Mouse (Mus musculus) cortical plate, adult 2 months (tissue): ENCODE data around the gene Slc30a1. TPM values are rescaled to one million over a fixed set of nuclear protein-coding genes. Genes with fewer than 3 reads are reported as not detected.

ENCODE experiments used
- H3K27ac ChIP-seq: fragments of 200-500 bp; 2 replicates; pipeline ENCODE4 v1.5.1; 2012; ENCODE audit warnings: low read length, control low read depth, inconsistent platforms; ENCODE audit not compliant: insufficient read depth
- H3K4me1 ChIP-seq: fragments of 200-500 bp; 2 replicates; pipeline ENCODE4 v1.6.1; 2011; ENCODE audit warnings: low read length; ENCODE audit not compliant: control insufficient read depth, insufficient read depth
- H3K4me3 ChIP-seq: fragments of 200-500 bp; 2 replicates; pipeline ENCODE4 v1.5.1; 2011; ENCODE audit warnings: mild to moderate bottlenecking, low read length, control low read depth; ENCODE audit not compliant: insufficient read depth
- CTCF ChIP-seq: fragments of 200-500 bp; IDR thresholded peaks from 2 replicates; pipeline ENCODE4 v1.5.1; 2011; ENCODE audit warnings: mild to moderate bottlenecking, control low read depth, low read length; ENCODE audit not compliant: insufficient read depth; ENCODE audit errors: extremely low read depth
- POLR2A ChIP-seq: fragments of 200-500 bp; IDR thresholded peaks from 2 replicates; pipeline ENCODE4 v1.6.1; 2011; ENCODE audit warnings: mild to moderate bottlenecking, low read length, control low read depth; ENCODE audit not compliant: insufficient read depth; ENCODE audit errors: extremely low read depth
- polyA plus RNA-seq: library from polyadenylated mRNA; depleted of rRNA; stranded (reverse); fragments of >200 nt; gene quantifications from 2 replicates; pipeline ENCODE4 v1.2.3, GENCODE M21; 2012; rRNA removed

The Slc30a1 gene
- polyA plus RNA-seq, 1 experiment: 18.6 TPM

DNA sequence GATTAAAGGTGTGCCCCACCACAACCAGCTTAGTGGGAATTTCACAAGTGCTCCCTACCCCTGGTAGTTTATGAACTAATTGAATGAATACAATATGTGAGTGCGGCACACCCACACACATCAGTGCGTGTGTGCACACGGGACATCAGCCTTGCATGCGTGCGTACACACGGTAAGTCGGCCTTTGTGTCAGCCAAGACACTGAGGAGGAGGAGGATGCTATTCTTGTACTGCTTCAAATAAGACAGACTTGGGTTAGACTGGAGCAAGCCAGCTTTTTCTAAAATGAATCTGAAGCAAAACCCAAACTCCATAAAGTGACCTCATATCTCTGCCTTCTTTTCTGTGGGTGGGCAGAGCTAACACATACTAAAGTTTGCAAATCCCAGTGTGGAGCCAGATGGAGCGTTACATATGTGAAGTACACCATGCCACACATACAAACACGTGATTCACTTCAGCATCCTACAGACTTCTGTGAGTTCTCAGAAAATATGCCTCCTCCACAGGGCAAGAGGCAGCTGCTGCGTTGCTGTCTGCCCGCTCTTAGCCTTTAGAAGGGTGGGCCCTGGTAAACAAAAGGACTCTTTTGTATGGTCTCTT, 46.3 kb downstream of the Slc30a1 start:
- Histone ChIP-seq H3K27ac (no peak overlapping the region), H3K4me1 (peaks cover 4% of the 10 kb centered on the region), H3K4me3 (no peak overlapping the region)
- TF ChIP-seq CTCF: no peak
- no peak for TF ChIP-seq POLR2A

DNA sequence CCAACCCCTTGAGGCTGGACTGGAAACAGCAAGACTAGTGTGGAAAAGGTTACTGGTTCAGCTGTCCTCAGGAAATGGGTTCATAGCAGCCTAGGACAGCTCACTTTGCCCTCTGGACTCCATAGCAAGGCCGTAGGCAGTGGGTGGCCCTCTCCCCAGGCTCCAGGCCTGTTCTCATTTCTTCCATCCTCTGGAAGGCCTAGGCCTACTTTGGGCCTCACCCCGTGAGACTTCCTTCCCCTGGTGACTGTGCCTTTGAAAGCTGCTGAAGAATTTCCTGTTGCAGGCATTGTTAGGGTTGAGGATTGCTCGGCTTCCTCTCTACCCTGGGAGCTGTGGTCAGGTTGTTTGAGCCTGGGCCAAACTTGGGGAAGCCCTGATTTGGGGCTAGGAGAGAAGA, 48.5 kb downstream of the Slc30a1 start:
- Histone ChIP-seq H3K4me1 (peaks cover 4% of the 10 kb centered on the region), H3K4me3 (no peak overlapping the region), H3K27ac (peak overlapping the region; percentile 17; the same call in 1 of the 2 replicates)
- no peak for TF ChIP-seq POLR2A
- TF ChIP-seq CTCF: no peak

DNA sequence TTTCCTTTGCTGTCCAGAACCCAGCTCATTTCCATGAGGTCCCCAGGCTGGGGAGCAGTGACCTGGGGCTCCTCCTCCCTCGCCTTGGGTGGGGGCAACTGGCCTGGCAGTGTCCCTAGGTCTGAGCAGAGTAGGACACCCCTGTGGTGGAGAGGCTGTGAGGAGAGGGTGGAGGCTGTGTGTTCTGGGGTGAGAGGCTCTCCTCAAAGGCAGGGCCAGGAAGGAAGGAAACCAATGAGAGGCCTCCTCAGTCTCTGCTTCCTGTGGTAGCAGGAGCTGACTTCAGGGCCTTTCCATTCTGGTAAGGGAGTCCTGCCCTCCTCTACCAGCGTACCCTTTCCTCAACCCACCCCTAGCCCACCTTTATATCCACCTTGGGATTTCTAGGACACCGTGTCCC, 49.7 kb downstream of the Slc30a1 start:
- no peaks in the 10 kb centered on the region for H3K4me1 ChIP-seq
- TF ChIP-seq CTCF: no peak
- TF ChIP-seq POLR2A: no peak
- H3K27ac ChIP-seq: peak overlapping the region; percentile 58; the same call in 1 of the 2 replicates
- H3K4me3 ChIP-seq: no peak overlapping the region

DNA sequence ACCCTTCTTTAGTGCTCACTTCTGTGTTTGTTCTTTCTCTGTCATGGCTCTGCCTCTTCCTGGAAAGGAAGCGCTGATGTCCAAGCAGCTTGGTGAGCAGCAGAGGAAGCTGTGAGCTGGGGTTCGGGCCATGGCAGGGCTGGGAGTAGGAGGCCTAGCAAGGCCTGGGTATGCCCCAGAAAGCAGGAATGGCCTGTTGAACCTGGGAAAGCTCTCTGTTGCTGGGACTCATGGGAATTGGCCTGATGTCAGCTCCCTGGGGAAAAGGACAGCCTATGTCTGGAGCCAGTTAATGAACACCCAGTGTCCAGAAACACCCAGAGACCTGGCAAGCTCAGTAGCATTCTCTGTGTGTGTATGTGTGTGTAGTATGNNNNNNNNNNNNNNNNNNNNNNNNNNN, 50.3 kb downstream of the Slc30a1 start:
- H3K4me1 ChIP-seq: no peaks in the 10 kb centered on the region
- peak overlapping the region; percentile 58 for H3K27ac ChIP-seq
- TF ChIP-seq POLR2A: no peak
- no peak for TF ChIP-seq CTCF
- H3K4me3 ChIP-seq: no peak overlapping the region

DNA sequence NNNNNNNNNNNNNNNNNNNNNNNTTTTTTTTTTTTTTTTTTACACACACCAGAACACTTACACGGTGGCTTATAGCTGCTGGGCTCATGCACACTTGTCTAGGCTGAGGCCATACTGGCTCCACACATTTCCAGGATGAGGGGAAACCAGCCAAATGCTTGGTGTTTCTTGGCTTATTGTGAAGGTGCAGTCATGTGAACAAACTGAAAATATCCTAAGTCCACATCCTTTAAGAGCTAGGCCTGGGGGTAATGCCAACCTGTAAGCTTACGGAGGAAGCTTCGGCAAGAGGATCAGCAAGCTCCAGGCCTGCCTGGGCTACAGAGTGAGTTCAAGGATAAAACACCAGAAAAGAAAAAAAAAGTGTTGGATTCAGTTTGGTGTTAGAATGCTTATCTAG, 50.8 kb downstream of the Slc30a1 start:
- TF ChIP-seq CTCF (no peak), POLR2A (no peak)
- Histone ChIP-seq H3K4me3 (no peak overlapping the region), H3K4me1 (no peaks in the 10 kb centered on the region), H3K27ac (no peak overlapping the region)

DNA sequence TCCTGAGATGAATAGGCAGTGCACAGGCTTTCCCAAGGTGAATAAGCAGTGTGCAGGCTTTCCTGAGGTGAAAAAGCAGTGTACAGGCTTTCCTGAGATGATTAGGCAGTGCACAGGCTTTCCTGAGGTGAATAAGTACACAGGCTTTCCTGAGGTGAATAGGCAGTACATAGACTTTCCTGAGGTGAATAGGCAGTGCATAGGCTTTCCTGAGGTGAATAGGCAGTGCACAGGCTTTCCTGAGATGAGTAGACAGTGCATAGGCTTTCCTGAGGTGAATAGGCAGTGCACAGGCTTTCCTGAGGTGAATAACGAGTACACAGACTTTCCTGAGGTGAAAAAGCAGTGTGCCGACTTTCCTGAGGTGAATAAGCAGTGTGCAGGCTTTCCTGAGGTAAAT, 54.4 kb downstream of the Slc30a1 start:
- Histone ChIP-seq H3K4me1 (no peaks in the 10 kb centered on the region; the same call in 1 of the 2 replicates), H3K27ac (no peak overlapping the region), H3K4me3 (no peak overlapping the region)
- TF ChIP-seq POLR2A: no peak

Other genes starting within 250 kb of the Slc30a1 start
- 74.0 and 74.2 TPM in 2 replicates for gene Lpgat1, start 188.9 kb upstream of the Slc30a1 start, polyA plus RNA-seq
- gene Nek2, start 85.3 kb upstream of the Slc30a1 start, polyA plus RNA-seq: 0.79 and 1.2 TPM in 2 replicates
- gene Rd3, start 70.6 kb downstream of the Slc30a1 start, polyA plus RNA-seq: 0.23 and 0.52 TPM in 2 replicates
- gene Traf5, start 185.8 kb downstream of the Slc30a1 start, polyA plus RNA-seq: 9.5 and 9.6 TPM in 2 replicates
- gene Rcor3, start 231.3 kb downstream of the Slc30a1 start, polyA plus RNA-seq: 30.0 and 32.3 TPM in 2 replicates